Mouse (Mus musculus): Measurements from ENCODE around the gene Gsta3.
"Not testable (repeated sequence)": the region's sequence is repeated elsewhere in the genome, so short reads cannot be mapped to it uniquely, and the experiment has no call there.

Gene Gsta3

DNA sequence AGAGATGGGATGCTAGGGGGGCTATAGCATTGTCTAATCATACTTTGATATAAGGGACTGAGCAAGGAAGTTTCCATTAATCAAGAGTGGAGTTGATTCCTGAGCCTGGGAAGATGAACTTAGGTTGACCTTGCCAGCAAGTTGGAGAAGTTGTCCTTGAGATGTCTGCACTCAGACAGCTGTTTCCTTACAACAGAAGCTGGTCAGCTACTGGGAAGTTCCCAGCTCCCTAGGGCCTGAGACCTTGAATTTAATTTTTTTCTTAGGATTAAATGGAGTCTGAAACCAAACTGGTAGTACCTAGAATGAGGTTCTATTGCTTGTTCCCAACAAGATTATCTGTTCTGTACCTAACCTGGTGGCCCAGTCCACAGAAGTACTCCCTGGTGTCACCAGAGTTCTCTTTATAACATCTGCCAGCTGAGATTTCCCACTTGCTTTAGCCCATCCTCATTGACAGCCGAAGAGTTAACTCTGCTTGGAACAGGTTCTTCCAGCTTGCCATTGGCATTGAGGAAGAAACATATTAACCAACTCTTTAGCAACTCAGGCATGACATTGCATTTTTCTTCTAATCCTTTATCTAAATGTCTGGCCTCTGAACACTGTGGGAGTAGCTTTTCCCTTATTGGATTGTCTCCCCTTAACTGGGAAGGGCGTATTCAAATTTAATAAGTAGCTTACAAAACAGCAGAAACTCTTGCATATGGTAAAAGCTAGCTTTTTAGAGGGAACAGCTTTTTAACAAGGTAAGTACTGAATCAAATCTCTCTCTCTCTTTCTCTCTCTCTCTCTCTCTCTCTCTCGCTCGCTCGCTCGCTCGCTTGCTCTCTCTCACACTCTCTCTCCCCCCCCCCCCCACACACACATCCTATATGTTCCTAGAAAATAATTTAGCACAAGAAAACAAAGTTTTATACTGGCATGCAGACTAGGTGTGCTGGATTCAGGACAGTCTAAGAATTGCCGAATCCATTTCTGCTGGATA lies at the start of gene Gsta3:
Gsta3 (plus strand) TSS at position 679 of the 988 bp plus-strand sequence.
- DNase-seq = no peak

DNA sequence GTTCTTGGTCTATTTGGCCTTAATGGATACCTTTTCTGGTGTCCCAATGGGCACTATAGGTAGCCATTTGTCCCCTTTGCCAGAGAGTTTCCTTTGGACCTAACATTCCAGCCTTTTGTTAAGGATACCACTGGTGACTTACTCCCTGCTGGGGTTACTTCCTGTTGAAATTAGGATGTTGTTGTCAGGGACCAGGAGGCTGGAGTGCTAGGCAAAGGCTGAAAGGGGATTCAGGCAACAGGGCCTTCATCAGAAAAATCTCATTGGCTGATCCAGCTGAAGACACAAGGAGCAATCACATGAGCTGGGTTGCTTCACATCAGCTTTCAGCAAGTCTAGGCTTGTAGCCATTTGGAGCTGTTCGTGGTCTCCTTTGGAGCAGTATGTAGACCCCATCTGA lies 34.1 kb upstream of the Gsta3 start:
- no peak for DNase-seq

DNA sequence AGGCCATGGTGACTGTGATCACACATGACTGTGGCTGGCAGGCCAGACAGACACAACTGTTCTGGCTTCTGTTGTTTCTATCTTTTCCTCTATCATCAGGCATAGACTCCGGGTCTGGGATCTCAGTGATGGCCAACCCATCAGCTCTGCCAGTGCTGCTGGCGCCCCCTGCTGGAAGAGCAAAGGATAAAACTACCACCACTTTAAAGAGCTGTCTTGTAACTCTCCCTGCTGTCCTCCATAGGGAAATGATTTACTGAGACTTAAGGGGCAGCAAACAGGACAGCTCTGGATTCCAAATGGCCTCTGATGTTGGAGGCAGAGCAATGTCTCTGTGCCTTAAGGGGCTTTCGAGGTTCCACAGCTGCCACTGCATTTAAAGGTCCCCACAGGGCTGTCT lies 26.9 kb upstream of the Gsta3 start:
- DNase-seq = not testable (repeated sequence)

GRCm38 (mm10) chr1:21213991-21214692 lies 26.2 kb upstream of the Gsta3 start:
- DNase-seq = not testable (repeated sequence)

DNA sequence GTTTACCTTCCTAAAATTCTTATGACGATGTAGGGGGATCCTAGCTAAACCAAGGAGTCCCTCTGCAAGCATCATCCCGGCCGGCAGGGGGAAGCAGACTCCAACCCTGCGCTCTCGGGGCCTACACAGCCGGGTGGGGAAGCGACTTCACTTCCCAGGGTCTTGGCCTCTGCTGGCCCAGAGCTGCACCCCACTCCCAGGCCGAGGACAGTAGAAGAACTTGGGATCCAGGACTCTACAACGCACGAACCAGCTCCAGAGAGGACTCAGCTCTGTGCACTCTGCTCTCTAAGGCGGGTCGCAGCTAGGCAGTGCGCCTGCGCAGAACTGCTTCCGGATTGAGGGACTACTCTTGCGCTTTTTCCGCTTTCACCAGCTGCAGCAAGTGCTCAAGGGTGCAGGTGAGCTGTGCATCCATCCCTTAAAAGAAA lies 21.9 kb upstream of the Gsta3 start, which contains the start of gene Tmem14a:
Tmem14a (plus strand) TSS at position 87 of the 431 bp plus-strand sequence.
- peak; percentile 90 for DNase-seq

- peak; percentile 14 to 28 for DNase-seq
These were observed 12.5 kb upstream of the Gsta3 start for GRCm38 (mm10) chr1:21227756-21228395.

GRCm38 (mm10) chr1:21228740-21229722 lies 11.4 kb upstream of the Gsta3 start:
- not testable (repeated sequence) for DNase-seq

DNA sequence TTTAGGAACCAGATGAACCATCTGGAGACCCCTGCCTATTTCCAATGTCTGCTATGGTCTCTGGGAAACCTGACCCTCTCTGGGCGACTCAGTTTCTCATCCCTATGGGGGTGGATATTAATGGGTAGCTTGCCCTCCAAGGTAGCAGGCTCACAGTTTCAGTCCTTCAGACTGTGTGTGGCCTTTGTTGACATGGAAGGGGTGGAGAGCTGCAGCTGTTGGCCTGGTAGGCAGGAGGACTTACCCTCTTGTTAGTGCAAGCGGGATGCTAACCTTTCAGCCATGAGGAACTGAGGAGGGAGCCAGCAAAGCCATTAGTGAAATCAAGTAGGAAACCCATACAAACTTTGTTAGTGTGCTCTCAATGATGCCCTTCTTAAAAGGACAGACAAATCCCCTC lies 10.0 kb upstream of the Gsta3 start:
- no peak for DNase-seq

DNA sequence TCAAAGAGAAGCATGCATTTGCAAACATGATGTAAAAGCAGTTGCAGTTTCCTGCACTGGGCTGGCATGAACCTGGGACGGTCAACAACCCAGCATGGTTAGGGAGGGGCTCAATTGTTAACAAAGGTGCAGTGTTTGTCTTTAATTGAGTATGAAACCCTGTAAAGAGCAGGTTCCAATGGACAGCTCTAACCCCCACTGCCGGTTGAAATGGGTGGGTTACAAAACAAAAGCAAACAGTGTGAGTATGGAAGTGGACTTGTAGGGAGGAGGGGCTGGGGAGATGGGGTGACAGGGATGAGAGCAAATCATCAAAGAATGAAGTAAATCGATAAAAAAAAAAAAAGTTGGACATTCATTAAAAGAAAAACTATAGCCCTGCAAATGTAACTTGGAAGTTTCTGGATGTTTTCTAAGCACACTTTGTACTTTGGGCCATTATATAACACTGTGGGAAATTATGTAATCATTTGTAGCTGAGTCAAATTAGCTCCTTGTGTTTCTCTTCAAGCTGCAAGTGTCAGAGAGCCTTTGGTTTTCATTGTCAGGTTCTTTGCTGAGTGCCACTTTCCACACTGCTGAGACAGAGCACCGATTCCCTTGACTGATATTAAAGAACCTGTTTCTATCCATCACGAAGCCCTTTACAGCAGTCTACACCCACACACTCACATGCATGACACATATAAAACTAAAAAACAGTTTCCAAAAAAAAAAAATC lies 8.5 kb upstream of the Gsta3 start:
- no peak for DNase-seq

- no peak for DNase-seq
These were observed 7.9 kb upstream of the Gsta3 start for GRCm38 (mm10) chr1:21232516-21232915.

DNA sequence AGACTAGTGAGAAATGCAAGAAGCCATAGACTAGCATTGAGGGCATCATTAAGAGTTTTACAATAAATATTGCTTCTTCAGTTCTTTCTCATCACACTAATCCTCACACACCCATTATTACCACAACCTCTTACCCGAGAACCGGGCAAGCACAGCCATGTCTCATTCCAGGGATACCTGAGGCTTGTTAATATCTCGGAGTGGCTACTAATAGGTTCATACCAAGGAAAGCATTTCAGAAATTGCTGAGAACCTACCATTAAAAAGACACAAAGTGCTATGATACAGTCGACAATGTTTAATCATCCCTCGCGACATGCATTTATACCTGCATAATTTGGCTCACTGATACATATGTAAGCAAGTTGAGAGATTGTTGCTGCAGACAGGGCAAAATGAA lies 5.0 kb upstream of the Gsta3 start:
- DNase-seq = no peak

GRCm38 (mm10) chr1:21241096-21241495 lies 707 bp downstream of the Gsta3 start:
- DNase-seq = no peak

- no peak for DNase-seq
These were observed 4.0 kb downstream of the Gsta3 start for GRCm38 (mm10) chr1:21244290-21244960.

DNA sequence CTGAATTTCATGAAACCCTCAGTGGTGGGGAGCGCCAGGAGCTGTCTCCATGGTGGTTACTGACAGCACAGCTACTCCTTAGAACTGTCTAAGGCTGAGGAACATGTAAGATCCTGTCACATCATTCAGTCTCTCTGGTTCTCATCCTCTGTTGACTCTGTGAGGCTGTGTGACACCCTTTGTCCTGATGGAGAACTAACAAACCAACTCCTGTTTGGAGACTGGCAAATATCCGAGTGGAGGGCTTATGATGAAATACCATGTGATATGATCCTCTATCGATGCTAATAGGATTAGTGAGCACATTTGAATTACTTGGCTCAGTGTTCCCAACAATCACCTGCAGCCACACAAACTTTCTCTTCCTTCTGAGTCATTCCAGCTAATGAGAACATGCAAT lies 5.7 kb downstream of the Gsta3 start:
- no peak for DNase-seq

- no peak for DNase-seq
These were observed 7.5 kb downstream of the Gsta3 start for GRCm38 (mm10) chr1:21247896-21248295.

- DNase-seq = no peak
These were observed 8.4 kb downstream of the Gsta3 start for GRCm38 (mm10) chr1:21248560-21249390.

GRCm38 (mm10) chr1:21251661-21252060 lies 11.3 kb downstream of the Gsta3 start:
- no peak for DNase-seq

GRCm38 (mm10) chr1:21252566-21253302 lies 12.3 kb downstream of the Gsta3 start:
- no peak for DNase-seq

DNA sequence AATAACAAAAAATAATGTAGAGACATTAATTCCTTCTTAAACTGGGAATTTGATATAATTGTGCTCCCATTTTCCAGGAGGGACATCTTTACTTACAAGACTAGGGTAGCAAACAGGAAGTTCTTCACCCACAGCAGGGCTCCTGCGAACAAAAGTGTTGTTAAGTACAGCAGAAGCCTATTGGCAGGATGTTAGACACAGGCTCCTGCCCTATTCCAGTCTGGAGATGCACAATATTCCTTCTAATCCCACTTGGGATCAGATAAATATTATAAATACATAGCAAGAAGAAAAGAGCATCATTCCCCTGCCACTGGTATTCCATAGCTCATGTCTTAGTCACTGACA lies 12.9 kb downstream of the Gsta3 start:
- no peak for DNase-seq
